Mouse (Mus musculus): ENCODE measurements around the gene Raver2. TPM values are rescaled to one million over a fixed set of nuclear protein-coding genes. Genes with fewer than 3 reads are reported as not detected.

Gene Raver2
- total RNA-seq, 1 experiment from 2014 or later = 0.86 TPM

DNA sequence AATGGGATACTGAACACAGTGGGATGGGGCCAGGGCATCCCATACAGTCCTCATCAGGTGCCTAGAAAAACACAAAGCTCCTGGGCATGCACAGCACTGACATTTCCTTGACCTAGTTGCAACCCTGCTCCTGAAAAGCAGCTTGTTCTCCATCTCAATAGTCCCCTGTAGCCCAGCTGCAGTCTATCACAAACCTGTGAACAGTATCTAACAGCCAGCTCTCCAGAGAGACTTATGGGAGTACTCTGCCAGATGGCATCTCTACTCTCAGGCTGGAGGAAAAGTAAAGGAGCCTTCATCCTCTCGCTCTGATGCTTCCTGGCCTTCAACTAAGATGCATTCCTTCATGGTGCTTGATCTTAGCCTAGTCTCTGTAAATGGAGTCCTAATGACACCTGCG lies 95.9 kb downstream of the Raver2 start:
- ATAC-seq (replicated peaks; ENCODE audit: insufficient number of reproducible peaks, low FRiP score, low TSS enrichment, poor library complexity, severe bottlenecking) = no peak

DNA sequence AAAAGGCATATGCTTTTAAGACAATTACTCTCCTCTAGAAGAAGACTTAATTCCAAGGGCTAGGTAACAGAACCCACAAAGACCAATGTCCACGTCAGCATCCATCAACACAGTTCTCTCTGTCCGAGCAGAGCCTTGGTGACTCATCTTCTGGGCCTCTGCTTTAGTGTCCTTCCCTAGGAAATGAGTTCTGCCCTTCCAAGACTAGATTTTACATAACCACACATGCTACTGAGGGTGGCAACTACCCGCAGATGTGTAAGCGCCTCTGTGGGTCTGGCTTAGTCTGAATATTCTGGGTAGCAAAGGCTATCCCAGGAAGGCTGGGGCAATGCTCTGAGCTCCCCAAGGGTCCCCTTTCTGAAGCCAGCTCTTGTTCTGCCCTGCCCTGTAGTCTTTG lies 97.0 kb downstream of the Raver2 start:
- ATAC-seq (replicated peaks; ENCODE audit: insufficient number of reproducible peaks, low FRiP score, low TSS enrichment, poor library complexity, severe bottlenecking) = no peak

DNA sequence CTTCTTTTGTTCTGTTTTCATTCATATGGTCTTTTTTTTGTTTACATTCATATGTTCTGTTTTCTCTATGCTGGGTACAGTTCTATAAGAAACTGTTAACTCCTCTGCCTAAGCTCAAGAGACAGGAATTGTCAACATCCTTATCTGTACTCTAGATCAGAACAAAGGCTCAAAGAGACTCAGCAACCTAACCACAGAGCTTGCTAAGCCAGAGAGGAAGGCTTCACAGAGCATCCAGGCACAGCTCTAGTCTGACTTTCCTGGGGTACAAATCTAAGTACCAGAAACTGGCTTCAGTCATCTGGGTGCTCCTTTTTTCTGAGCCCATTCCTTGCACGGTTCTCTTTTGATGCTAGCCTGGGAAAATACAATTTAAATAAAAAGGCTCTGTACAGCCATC lies 99.0 kb downstream of the Raver2 start:
- no peak for ATAC-seq (replicated peaks; ENCODE audit: insufficient number of reproducible peaks, low FRiP score, low TSS enrichment, poor library complexity, severe bottlenecking)

DNA sequence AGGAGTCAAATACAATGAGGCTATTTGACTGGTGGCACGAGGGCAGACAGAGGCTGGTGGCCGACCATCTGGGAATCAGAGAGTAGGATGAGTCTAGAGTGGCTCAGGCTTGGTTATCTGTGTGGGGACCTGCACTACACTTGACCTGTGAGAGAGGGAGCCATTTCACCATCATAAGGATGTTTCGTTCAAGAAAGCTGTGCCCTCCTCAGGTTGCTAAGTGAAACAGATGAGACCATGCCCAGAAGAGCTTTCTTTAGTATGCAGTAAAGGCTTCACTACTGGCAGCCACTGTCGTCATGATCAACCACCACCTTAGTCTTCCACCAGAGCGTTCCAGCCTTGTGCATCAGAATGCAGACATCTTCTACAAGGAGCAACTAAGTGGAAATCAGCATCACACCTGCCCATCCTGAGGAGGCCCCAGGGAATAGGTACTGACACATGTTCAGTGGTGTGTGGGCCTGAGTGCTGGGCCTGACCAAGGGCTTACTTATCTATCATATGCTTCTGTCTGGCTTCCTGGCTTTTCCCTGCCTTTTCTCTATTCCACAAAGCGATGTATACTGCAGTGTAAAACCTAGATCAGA lies 99.5 kb downstream of the Raver2 start:
- peak; percentile 29; the same call in 1 of the 2 replicates for ATAC-seq (replicated peaks; ENCODE audit: insufficient number of reproducible peaks, low FRiP score, low TSS enrichment, poor library complexity, severe bottlenecking)

DNA sequence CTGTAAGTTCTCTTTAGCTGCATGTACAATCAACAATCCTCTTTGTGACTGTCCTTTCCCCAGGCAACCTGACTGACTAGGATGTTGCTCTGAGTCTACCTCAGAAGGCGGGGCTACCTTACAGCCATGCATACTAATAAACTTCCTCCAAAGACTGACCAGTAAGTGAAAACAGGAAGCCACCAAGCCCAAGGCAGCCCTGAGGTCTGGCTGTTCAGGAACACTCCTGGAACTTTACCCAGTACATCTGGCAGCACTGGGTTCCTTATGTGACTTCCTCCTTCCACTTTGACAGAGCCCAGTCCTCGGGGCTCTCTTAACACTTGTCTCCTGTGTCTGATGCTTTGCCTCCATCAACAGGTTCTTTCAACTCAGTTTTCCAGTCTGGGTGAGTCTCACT lies 104.0 kb downstream of the Raver2 start:
- peak; percentile 77 for ATAC-seq (replicated peaks; ENCODE audit: insufficient number of reproducible peaks, low FRiP score, low TSS enrichment, poor library complexity, severe bottlenecking)

DNA sequence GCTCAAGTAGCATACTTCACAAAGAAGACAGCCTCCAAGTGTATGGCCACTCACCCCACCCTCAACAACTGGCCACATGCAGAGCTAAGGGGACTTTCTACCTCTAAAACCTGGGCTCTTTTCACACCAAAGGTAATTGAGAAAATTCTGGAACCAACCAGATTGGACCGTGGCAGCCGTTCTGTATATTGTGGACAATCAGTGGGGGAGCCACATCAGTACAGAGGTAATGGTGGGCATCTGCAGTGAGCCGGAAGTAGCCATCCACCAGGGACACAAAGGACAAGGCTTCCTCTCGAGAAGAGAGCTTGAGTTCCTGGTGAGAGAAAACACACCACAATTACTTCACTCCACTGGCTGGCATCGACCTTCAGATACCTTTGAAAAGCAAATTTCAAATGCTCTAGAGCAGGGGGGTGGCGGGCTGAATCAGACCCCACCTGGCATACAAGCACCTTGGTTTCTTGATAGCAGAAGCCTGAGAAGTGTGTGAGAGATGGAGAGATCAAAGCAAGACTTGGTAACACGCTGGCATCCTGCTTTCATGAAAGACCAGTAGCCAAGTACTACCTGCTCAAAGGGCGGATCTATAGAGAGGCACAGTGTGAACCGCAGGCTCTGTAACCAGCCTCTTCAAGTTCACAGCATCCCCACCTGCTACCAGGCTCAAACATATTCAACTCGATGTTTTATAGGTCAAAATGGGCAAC lies 106.3 kb downstream of the Raver2 start:
- no peak for ATAC-seq (replicated peaks; ENCODE audit: insufficient number of reproducible peaks, low FRiP score, low TSS enrichment, poor library complexity, severe bottlenecking)

DNA sequence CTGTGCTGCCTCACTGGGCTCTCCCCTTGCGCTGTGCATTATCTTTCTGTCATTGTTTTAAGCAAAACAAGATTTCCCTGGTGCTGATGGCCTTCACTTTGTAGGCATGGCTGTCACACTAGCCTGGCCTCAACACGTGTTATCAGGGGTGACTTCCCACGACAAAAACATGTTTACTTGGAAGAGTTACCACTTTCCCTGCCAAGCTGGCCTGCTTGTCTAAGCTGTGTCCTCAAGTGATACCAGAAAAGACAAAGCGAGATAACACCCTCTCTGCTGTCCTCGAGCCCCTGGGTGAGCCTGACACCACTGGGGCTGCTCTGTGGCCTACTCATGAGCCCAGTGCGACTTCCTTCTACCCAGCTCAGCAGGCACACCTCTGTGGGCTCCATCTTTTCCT lies 107.3 kb downstream of the Raver2 start:
- ATAC-seq (replicated peaks; ENCODE audit: insufficient number of reproducible peaks, low FRiP score, low TSS enrichment, poor library complexity, severe bottlenecking) = peak; percentile 51

DNA sequence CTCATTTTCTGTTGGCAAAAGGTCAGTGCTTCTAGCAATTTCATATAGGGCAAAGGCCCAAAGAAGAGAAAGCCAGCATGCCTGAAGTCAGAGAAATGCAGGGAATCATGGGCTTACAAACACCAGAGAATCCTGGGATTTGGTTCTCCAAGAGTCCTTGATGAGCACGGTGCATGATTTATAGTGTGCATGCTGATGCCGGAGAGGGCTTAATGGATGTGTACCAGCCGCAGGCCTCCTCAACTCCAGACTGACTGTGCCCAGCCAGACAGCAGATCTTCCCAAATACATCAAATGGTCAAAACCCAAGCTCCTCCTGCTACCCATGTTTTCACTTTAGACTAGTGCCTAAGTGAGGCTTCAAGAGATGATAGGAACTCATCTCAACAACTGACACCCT lies 109.0 kb downstream of the Raver2 start:
- no peak for ATAC-seq (replicated peaks; ENCODE audit: insufficient number of reproducible peaks, low FRiP score, low TSS enrichment, poor library complexity, severe bottlenecking)

DNA sequence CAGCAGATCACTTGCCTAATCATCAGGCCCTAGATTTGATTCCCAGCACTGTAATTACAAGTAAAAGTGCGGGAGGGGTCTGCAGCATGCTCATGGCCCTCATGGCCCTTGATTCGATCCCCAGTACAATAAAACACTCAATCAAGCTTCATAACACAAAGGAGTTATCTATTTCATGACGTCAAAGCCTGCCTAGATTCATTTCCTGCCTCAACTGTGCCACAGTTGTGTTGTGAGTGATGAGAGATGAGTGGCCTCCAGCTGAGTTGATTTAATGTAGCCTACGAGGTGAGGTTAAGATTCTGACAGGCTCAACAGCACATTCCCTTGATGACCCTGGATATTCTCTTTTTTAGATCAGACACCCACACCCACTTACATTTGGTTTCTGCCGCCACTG lies 110.3 kb downstream of the Raver2 start:
- ATAC-seq (replicated peaks; ENCODE audit: insufficient number of reproducible peaks, low FRiP score, low TSS enrichment, poor library complexity, severe bottlenecking) = no peak

DNA sequence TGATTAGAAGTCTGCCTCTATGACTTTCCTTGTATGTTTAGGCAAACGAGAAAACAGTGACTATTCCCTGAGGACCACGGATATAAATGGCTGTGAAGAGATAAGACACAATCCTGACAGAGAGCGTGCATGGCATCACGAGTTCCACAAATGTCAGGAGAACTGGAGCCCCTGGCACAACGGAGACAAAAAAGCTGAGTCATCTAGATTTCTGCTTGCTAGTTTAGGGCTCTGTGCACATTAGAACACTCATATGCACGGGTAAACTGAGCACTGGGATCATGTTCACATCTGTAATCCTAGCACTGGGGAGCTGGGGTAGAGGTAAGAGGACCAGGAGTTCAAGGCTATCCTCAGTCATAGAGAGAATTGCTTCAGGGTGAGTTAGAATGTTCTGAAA lies 111.1 kb downstream of the Raver2 start:
- no peak for ATAC-seq (replicated peaks; ENCODE audit: insufficient number of reproducible peaks, low FRiP score, low TSS enrichment, poor library complexity, severe bottlenecking)

DNA sequence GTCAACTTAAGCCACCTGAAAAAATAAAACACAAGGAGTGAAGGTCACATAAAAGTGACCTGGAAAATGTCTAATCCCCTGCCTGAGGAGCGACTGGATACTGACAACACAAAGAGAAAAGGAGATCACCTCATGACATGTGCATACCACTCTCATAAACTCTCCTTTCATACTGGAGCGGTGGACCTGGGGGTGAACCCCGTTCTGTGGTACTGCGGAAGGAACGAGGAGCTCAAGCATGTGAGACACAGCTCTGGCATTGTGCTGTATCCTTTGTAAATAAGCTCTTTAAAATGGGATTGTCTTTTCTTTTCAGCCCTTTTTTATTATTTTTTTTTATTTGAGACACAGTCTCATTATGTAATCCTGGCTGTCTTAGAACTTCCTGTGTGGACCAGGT lies 111.9 kb downstream of the Raver2 start:
- ATAC-seq (replicated peaks; ENCODE audit: insufficient number of reproducible peaks, low FRiP score, low TSS enrichment, poor library complexity, severe bottlenecking) = no peak

DNA sequence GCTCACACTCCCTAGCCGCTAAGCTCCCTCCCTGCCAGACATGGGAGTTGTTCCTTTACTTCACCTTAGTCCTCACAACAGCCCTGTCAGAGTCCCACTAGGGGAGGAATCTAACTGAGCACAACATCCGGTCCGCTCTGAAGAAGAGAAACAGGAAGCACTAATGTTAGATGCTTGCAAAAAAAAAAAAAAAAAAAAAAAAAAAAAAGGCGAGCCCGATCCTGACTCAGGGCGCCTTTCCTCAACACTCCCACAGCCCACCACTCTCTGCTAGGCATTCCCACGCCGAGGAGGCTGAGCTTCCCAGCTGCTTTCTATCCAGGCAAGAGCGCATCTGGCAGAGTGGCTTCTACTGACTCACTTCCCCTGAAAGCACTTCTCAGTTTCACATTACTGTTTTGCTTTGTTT lies 113.8 kb downstream of the Raver2 start:
- peak; percentile 65 for ATAC-seq (replicated peaks; ENCODE audit: insufficient number of reproducible peaks, low FRiP score, low TSS enrichment, poor library complexity, severe bottlenecking)

DNA sequence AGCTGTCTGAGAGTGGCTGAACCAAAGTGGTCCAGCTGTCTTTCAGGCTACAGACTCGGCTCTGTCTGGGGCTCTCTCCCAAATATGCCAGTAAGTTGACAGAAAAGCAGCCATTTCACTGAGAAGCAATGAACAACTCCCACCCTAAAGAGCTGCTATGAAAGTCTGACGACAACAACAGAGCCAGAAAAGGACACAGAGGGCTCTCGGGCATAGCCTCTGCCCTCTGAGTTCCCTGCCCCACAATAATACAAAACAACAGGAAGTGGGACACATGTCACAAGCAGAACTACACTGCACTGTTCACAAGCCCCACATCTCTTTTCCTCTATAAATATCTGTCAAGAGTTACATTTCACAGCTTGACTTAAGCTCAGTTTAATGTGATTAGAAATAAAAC lies 116.4 kb downstream of the Raver2 start:
- no peak for ATAC-seq (replicated peaks; ENCODE audit: insufficient number of reproducible peaks, low FRiP score, low TSS enrichment, poor library complexity, severe bottlenecking)

DNA sequence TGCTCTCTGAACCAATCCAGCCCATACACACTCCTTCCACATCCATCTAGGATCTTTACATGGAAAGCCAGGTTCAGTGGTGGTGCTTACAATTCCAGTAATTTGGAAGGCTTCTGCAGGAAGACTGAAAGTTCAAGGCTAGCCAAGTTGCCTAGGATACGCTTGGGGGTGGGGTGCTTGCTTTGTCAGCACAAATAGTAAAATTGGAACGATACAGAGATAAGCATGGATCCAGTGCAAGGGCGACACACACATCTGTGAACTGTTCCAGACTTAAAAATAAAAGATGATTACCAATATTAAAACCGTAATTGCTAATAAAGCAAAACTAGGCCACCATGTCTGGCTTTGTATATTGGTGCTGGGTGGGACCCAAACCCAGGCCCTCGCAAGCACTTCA lies 117.8 kb downstream of the Raver2 start:
- no peak for ATAC-seq (replicated peaks; ENCODE audit: insufficient number of reproducible peaks, low FRiP score, low TSS enrichment, poor library complexity, severe bottlenecking)

DNA sequence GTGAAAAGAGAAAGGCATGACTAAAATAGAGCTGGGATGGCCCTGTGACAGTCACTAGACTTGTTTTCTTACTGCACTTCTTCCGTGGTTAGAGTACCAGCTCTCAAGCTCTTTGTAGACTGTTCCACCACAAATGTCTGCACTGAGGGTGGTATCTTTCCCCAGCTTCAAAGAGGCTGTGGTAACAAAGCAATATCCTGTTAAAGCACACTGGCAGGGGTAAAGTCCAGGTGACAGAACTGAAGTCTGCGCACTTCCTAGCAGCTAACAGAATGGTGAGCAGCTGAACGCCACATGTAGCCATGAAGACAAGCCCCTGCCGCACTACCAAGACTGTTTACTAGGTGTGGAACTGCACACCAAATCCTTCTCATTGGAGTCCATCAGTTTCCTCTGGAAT lies 118.6 kb downstream of the Raver2 start:
- peak; percentile 34 for ATAC-seq (replicated peaks; ENCODE audit: insufficient number of reproducible peaks, low FRiP score, low TSS enrichment, poor library complexity, severe bottlenecking)

DNA sequence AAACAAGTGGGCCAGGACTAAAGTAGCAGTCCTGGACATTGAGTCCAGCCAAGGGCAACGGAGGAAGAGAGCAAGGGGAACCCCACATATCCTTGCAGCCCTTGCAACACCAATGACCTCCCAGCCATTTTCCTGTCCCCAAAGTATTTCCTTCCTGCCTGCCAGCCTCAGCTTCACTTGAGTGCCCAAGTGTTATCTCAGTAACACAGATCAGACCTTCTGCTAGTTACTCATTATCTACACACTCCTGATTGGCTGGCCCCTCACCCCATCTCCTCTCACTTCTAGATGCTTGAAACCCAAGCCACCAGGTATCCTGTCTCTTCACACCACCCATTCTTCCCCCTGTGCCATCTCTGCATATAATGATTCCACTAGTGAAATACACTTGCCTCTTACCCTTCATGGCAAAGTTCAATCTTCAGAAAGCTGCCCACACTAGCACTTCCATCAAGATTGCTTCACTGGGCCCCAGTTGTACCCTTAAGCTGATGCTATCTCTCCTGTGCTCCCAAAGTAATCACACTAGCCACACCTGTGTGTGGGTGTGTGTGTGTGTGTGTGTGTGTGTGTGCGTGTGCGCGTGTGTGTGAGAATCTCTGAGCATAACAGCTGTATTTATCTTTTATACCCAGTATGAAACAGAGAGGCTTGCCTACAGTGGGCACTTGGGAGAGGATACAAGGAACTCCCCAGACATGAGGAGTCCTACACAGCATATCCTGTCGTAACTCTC lies 123.6 kb downstream of the Raver2 start:
- no peak for ATAC-seq (replicated peaks; ENCODE audit: insufficient number of reproducible peaks, low FRiP score, low TSS enrichment, poor library complexity, severe bottlenecking)

DNA sequence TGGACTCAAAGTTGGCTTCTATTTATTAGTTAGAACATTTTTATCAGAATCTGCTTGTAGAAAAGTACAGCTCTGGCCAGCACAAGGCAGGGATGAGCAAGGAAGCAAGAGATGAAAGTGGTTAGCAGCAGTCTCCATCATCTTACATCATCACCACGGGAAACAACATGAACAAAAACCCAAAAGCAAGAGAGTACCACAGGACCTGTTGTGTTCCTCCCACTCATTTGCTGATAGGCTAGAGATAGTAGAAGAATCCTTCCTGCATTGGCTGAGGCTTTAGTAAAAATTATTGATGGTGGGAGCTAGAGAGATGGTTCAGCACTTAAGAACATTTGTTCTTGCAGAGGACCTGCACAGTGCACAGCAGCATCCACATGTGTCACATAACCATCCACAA lies 125.4 kb downstream of the Raver2 start:
- ATAC-seq (replicated peaks; ENCODE audit: insufficient number of reproducible peaks, low FRiP score, low TSS enrichment, poor library complexity, severe bottlenecking) = no peak

DNA sequence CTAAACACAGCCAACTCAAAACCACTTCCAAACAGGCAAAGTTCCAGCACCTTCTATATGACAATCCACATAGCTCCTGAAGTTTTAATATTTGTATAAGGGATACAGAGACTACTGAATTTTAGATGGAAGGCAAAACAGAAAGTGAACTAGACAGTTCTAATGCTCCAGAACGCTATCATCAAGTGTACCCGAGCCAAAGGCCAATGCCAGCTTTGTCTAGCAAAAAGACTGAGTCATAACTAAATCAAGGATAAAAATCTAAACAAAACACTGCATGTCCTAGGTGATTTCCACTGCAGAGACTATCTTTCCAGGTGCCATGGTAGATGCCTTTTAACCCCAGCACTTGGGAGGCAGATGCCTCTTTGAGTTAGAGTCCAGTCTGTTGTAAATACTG lies 127.6 kb downstream of the Raver2 start:
- ATAC-seq (replicated peaks; ENCODE audit: insufficient number of reproducible peaks, low FRiP score, low TSS enrichment, poor library complexity, severe bottlenecking) = no peak

DNA sequence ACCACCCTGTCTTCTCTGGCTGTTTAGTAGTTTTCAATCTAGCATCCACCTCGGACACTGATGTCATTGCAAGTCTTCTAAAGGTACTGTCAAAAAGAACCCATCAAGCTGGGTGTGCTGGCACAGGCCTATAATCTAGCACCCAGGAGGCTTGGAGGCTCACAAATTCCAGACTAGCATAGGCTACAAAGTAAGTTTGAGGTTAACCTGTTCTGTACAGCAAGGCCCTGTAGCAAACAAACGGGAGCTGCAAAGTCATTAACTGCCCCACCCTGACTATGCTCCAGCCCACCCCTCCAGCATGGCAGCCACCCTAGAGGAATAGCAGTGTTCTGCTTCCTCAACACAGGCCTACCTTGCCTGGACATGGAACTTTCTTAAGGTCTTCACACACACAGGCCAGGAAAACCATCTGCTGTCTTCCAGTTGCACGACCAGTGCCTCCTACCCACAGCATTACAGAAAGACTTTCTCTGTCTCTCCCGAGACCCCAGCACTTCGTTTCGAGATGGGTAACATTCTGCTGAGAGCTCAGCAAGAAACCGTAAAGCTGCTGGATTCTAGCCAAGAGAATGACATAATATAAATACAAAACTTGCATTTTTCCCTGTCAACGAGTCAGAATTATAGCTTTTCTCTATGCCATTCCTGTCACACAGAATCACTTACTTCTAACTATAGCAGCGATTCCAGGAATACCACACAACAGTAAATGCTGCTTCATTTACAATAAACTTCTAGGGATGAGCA lies 128.8 kb downstream of the Raver2 start:
- no peak for ATAC-seq (replicated peaks; ENCODE audit: insufficient number of reproducible peaks, low FRiP score, low TSS enrichment, poor library complexity, severe bottlenecking)

Data from monocyte, adult 5-6 weeks (primary cell).